ENCODE assay signal across 23 mouse cellular contexts in genomic region chr4:104869581-104869980, GRCm38 (mm10). TPM values are rescaled to one million over a fixed set of nuclear protein-coding genes. Genes with fewer than 3 reads are reported as not detected.
"Had no signal": no experiment of that assay in that cellular context is flagged by ENCODE, and none has a peak within 500 bp of the region (broad histone marks: within the 10 kb centered on the region; RNA-seq: fewer than 3 reads in every experiment).

No protein-coding gene starts in this region.

- H3K4me2 ChIP-seq: neural tube, embryonic 15.5 days had no signal

- H3K27me3 ChIP-seq: neural tube, embryonic 15.5 days had no signal

- H3K4me1 ChIP-seq: midbrain, embryonic 10.5 days; neural tube, embryonic 15.5 days had no signal

- H3K27ac ChIP-seq: layer of hippocampus, adult 2 months; limb, embryonic 10.5 days; liver, embryonic 14.5 days; midbrain, embryonic 10.5 days; neural tube, embryonic 15.5 days had no signal

- H3K9ac ChIP-seq: liver, embryonic 14.5 days; neural tube, embryonic 15.5 days had no signal

- DNase-seq: lung, adult 2 months; lung, postnatal 36 days; midbrain, embryonic 14.5 days; right cerebral cortex, postnatal 4 days; spleen, adult 18-20 months; thymus, adult 18-20 months; thymus, postnatal 14 days had no signal

- H3K4me3 ChIP-seq: layer of hippocampus, adult 2 months; limb, embryonic 10.5 days; midbrain, embryonic 10.5 days; myocyte; neural tube, embryonic 15.5 days had no signal

- H3K36me3 ChIP-seq: limb, embryonic 10.5 days; midbrain, embryonic 10.5 days; neural tube, embryonic 15.5 days had no signal

- H3K9me3 ChIP-seq: limb, embryonic 10.5 days; midbrain, embryonic 10.5 days; neural tube, embryonic 15.5 days had no signal

- ATAC-seq: hindbrain, embryonic 16.5 days; inflammation-experienced regulatory T-cells, adult 6 months; intestine, postnatal 0 days; lung, postnatal 0 days had no signal

RNA-seq across cellular contexts. Expression of gene C8a, which starts 6.6 kb away (rescaled TPM):
- total RNA-seq: layer of hippocampus, adult 2 months; layer of hippocampus, postnatal 10 days; megakaryocyte, adult 5-6 weeks had no signal
- polyA plus RNA-seq: hindbrain, embryonic 16.5 days; inflammation-experienced regulatory T-cells, adult 6 months; intestine, postnatal 0 days; limb, embryonic 10.5 days; lung, adult 2 months; lung, postnatal 0 days; midbrain, embryonic 10.5 days; midbrain, embryonic 14.5 days; myocyte; neural tube, embryonic 11.5 days; stomach, embryonic 14.5 days had no signal

RNA-seq across cellular contexts. Expression of gene Gm17662, which starts 12.5 kb away (rescaled TPM):
- total RNA-seq: layer of hippocampus, adult 2 months; layer of hippocampus, postnatal 10 days; left cerebral cortex, postnatal 14 days; megakaryocyte, adult 5-6 weeks had no signal
- polyA plus RNA-seq: hindbrain, embryonic 16.5 days; inflammation-experienced regulatory T-cells, adult 6 months; intestine, postnatal 0 days; limb, embryonic 10.5 days; limb, embryonic 14.5 days; liver, embryonic 14.5 days; lung, adult 2 months; lung, postnatal 0 days; midbrain, embryonic 10.5 days; midbrain, embryonic 14.5 days; myocyte; neural tube, embryonic 11.5 days; neural tube, embryonic 15.5 days; stomach, embryonic 14.5 days had no signal

RNA-seq across cellular contexts. Expression of gene Fyb2, which starts 43.7 kb away (rescaled TPM):
- total RNA-seq: megakaryocyte, adult 5-6 weeks had no signal
- polyA plus RNA-seq: inflammation-experienced regulatory T-cells, adult 6 months; limb, embryonic 10.5 days; neural tube, embryonic 11.5 days; stomach, embryonic 14.5 days had no signal
